Mouse (Mus musculus) ovary, adult 2 months (tissue): ENCODE results near the gene Eif4a1. TPM values are rescaled to one million over a fixed set of nuclear protein-coding genes. Genes with fewer than 3 reads are reported as not detected.

Source experiments
- polyA plus RNA-seq: library from polyadenylated mRNA; depleted of rRNA; stranded (reverse); fragments of >200 nt; gene quantifications from 2 replicates; pipeline ENCODE4 v1.2.3, GENCODE M21; 2012; rRNA removed

Gene Eif4a1
- 252 and 395 TPM in 2 replicates for polyA plus RNA-seq

GRCm38 (mm10) chr11:69672211-69672706, at the start of gene Eif4a1:
TSS of gene Eif4a1 (minus strand) at chr11:69672423.

GRCm38 (mm10) chr11:69695361-69696181, 23.3 kb upstream of the Eif4a1 start, which contains the start of the genes Tnfsf12 and Tnfsfm13:
TSS of gene Tnfsf12 (minus strand) at chr11:69695849.
TSS of gene Tnfsfm13 (minus strand) at chr11:69696098.

GRCm38 (mm10) chr11:69685526-69686148, 13.4 kb upstream of the Eif4a1 start, which contains the start of gene Tnfsf13:
TSS of gene Tnfsf13 (minus strand) at chr11:69685784.

GRCm38 (mm10) chr11:69681314-69682208, 9.3 kb upstream of the Eif4a1 start, which contains the start of gene Senp3:
TSS of gene Senp3 (minus strand) at chr11:69682084.

GRCm38 (mm10) chr11:69665961-69666664, 6.1 kb downstream of the Eif4a1 start, which contains the start of gene Cd68:
TSS of gene Cd68 (minus strand) at chr11:69666153.

GRCm38 (mm10) chr11:69662213-69662966, 9.8 kb downstream of the Eif4a1 start, which contains the start of gene Mpdu1:
TSS of gene Mpdu1 (minus strand) at chr11:69662642.

GRCm38 (mm10) chr11:69655264-69656064, 16.8 kb downstream of the Eif4a1 start, which contains the start of gene Sox15:
TSS of gene Sox15 (plus strand) at chr11:69655314.

GRCm38 (mm10) chr11:69632284-69633089, 39.7 kb downstream of the Eif4a1 start, which contains the start of gene Fxr2:
TSS of gene Fxr2 (plus strand) at chr11:69632990.

GRCm38 (mm10) chr11:69621571-69622268, 50.5 kb downstream of the Eif4a1 start, which contains the start of gene Sat2:
TSS of gene Sat2 (plus strand) at chr11:69622024.

GRCm38 (mm10) chr11:69617805-69618204, 54.4 kb downstream of the Eif4a1 start, which contains the start of gene Shbg:
TSS of gene Shbg (minus strand) at chr11:69617905.

Other genes with a start within 250 kb of the Eif4a1 start
- 5.1 and 7.0 TPM in 2 replicates for gene Dnah2, start 123.3 kb downstream of the Eif4a1 start, polyA plus RNA-seq
- gene Efnb3, start 112.2 kb downstream of the Eif4a1 start, polyA plus RNA-seq: 13.1 and 13.5 TPM in 2 replicates
- 18.8 and 25.8 TPM in 2 replicates for gene Wrap53, start 92.2 kb downstream of the Eif4a1 start, polyA plus RNA-seq
- 145 and 203 TPM in 2 replicates for gene Trp53, start 92.1 kb downstream of the Eif4a1 start, polyA plus RNA-seq
- 119 and 137 TPM in 2 replicates for gene Atp1b2, start 66.5 kb downstream of the Eif4a1 start, polyA plus RNA-seq
- 5.6 and 7.1 TPM in 2 replicates for gene Shbg, start 54.5 kb downstream of the Eif4a1 start, polyA plus RNA-seq
- gene Sat2, start 50.4 kb downstream of the Eif4a1 start, polyA plus RNA-seq: 4.8 and 5.1 TPM in 2 replicates
- 68.6 and 73.0 TPM in 2 replicates for gene Fxr2, start 39.4 kb downstream of the Eif4a1 start, polyA plus RNA-seq
- gene Sox15, start 17.1 kb downstream of the Eif4a1 start, polyA plus RNA-seq: 1.7 and 2.1 TPM in 2 replicates
- 95.9 and 115 TPM in 2 replicates for gene Mpdu1, start 9.8 kb downstream of the Eif4a1 start, polyA plus RNA-seq
- gene Cd68, start 6.3 kb downstream of the Eif4a1 start, polyA plus RNA-seq: 38.2 and 52.8 TPM in 2 replicates
- gene Senp3, start 9.7 kb upstream of the Eif4a1 start, polyA plus RNA-seq: 57.7 and 67.2 TPM in 2 replicates
- gene Tnfsf13, start 13.4 kb upstream of the Eif4a1 start, polyA plus RNA-seq: 5.2 and 8.0 TPM in 2 replicates
- 59.3 and 71.8 TPM in 2 replicates for gene Tnfsf12, start 23.4 kb upstream of the Eif4a1 start, polyA plus RNA-seq
- 12.8 and 20.4 TPM in 2 replicates for gene Tnfsfm13, start 23.7 kb upstream of the Eif4a1 start, polyA plus RNA-seq
- 17.8 and 29.7 TPM in 2 replicates for gene Polr2a, start 86.2 kb upstream of the Eif4a1 start, polyA plus RNA-seq
- gene Slc35g3, start 89.5 kb upstream of the Eif4a1 start, polyA plus RNA-seq: 1.3 and 1.5 TPM in 2 replicates
- gene Zbtb4, start 93.5 kb upstream of the Eif4a1 start, polyA plus RNA-seq: 48.6 and 69.0 TPM in 2 replicates
- 9.5 and 12.9 TPM in 2 replicates for gene Chrnb1, start 123.5 kb upstream of the Eif4a1 start, polyA plus RNA-seq
- gene Fgf11, start 129.4 kb upstream of the Eif4a1 start, polyA plus RNA-seq: 7.8 and 8.5 TPM in 2 replicates
- 7.3 and 9.6 TPM in 2 replicates for gene Tmem102, start 133.2 kb upstream of the Eif4a1 start, polyA plus RNA-seq
- gene Gm39566, start 142.9 kb upstream of the Eif4a1 start, polyA plus RNA-seq: not detected in 2 replicates
- not detected in 2 replicates for gene Spem2, start 146.0 kb upstream of the Eif4a1 start, polyA plus RNA-seq
- 0.26 and 0.50 TPM in 2 replicates for gene Spem1, start 149.8 kb upstream of the Eif4a1 start, polyA plus RNA-seq
- 79.8 and 101 TPM in 2 replicates for gene Nlgn2, start 165.4 kb upstream of the Eif4a1 start, polyA plus RNA-seq
- gene Tmem256, start 166.1 kb upstream of the Eif4a1 start, polyA plus RNA-seq: 120 and 177 TPM in 2 replicates
- gene Plscr3, start 174.0 kb upstream of the Eif4a1 start, polyA plus RNA-seq: 145 and 168 TPM in 2 replicates
- 5.2 and 6.0 TPM in 2 replicates for gene Tnk1, start 186.3 kb upstream of the Eif4a1 start, polyA plus RNA-seq
- gene Tmem95, start 205.6 kb upstream of the Eif4a1 start, polyA plus RNA-seq: not detected in 2 replicates
- gene Kctd11, start 209.0 kb upstream of the Eif4a1 start, polyA plus RNA-seq: 9.6 and 10.4 TPM in 2 replicates
- 1.4 and 1.8 TPM in 2 replicates for gene Acap1, start 223.1 kb upstream of the Eif4a1 start, polyA plus RNA-seq
- 1.5 TPM in 2 replicates for gene 2810408A11Rik, start 228.6 kb upstream of the Eif4a1 start, polyA plus RNA-seq
- gene Neurl4, start 228.6 kb upstream of the Eif4a1 start, polyA plus RNA-seq: 67.0 and 76.7 TPM in 2 replicates
- 83.1 and 141 TPM in 2 replicates for gene Gps2, start 241.5 kb upstream of the Eif4a1 start, polyA plus RNA-seq
- gene Eif5a, start 249.5 kb upstream of the Eif4a1 start, polyA plus RNA-seq: 359 and 447 TPM in 2 replicates